Comparison of ENCODE assay signal across 20 mouse cellular contexts in genomic region chr14:20064771-20065170, GRCm38 (mm10).
DNase-seq lines count a peak whose midpoint lies in the region; ATAC-seq lines count a peak whose summit lies in the region.
"Had no signal": no experiment of that assay in that cellular context is flagged by ENCODE, and none has a peak within 500 bp of the region (broad histone marks: within the 10 kb centered on the region; RNA-seq: fewer than 3 reads in every experiment).

No protein-coding gene starts in this region.

- no peak for DNase-seq in hindbrain, embryonic 10.5 days (ENCODE audit: low spot score)
- no peak for DNase-seq in midbrain, embryonic 11.5 days (ENCODE audit: low spot score, missing footprints)
- no peak for DNase-seq in midbrain, embryonic 14.5 days
- no peak for DNase-seq in embryo, embryonic 11 days
- DNase-seq: adrenal gland, postnatal 14 days; cerebellum, adult 11-12 months; cerebellum, adult 9-10 months; cerebellum, postnatal 36 days; forebrain, postnatal 0 days; gastrocnemius, postnatal 14 days; heart, postnatal 36 days had no signal

- peaks cover 4% of the 10 kb centered on the region; the same call in 1 of the 2 replicates for H3K4me1 ChIP-seq in hindbrain, embryonic 13.5 days (replicated peaks)
- peaks cover 5% of the 10 kb centered on the region; the same call in 1 of the 2 replicates for H3K4me1 ChIP-seq in hindbrain, embryonic 10.5 days (replicated peaks)
- no peaks in the 10 kb centered on the region for H3K4me1 ChIP-seq in midbrain, embryonic 11.5 days (ENCODE audit: control insufficient read depth, insufficient read depth, low read length)
- no peaks in the 10 kb centered on the region for H3K4me1 ChIP-seq in midbrain, embryonic 14.5 days (ENCODE audit: control insufficient read depth, insufficient read depth, low read length)
- 0 out of 2 replicates have a peak, but pooled peaks cover 4% of the 10 kb centered on the region for H3K4me1 ChIP-seq in embryonic facial prominence, embryonic 13.5 days
- H3K4me1 ChIP-seq in limb, embryonic 12.5 days (replicated peaks) = no peaks in the 10 kb centered on the region

- H3K36me3 ChIP-seq in hindbrain, embryonic 13.5 days = no peaks in the 10 kb centered on the region
- H3K36me3 ChIP-seq in hindbrain, embryonic 10.5 days = no peaks in the 10 kb centered on the region
- no peaks in the 10 kb centered on the region for H3K36me3 ChIP-seq in midbrain, embryonic 11.5 days (ENCODE audit: control insufficient read depth, insufficient read depth, low read length)
- no peaks in the 10 kb centered on the region for H3K36me3 ChIP-seq in midbrain, embryonic 14.5 days (ENCODE audit: control insufficient read depth, insufficient read depth, low read length)
- H3K36me3 ChIP-seq in embryonic facial prominence, embryonic 13.5 days = no peaks in the 10 kb centered on the region
- no peaks in the 10 kb centered on the region for H3K36me3 ChIP-seq in limb, embryonic 12.5 days
- H3K36me3 ChIP-seq: heart, embryonic 13.5 days; hindbrain, embryonic 12.5 days had no signal

- H3K27ac ChIP-seq in hindbrain, embryonic 13.5 days = no peak overlapping the region
- no peak overlapping the region for H3K27ac ChIP-seq in hindbrain, embryonic 10.5 days
- H3K27ac ChIP-seq in midbrain, embryonic 11.5 days (ENCODE audit: low read depth, low read length) = no peak overlapping the region
- H3K27ac ChIP-seq in midbrain, embryonic 14.5 days (replicated peaks; ENCODE audit: low read depth, low read length) = no peak overlapping the region
- no peak overlapping the region for H3K27ac ChIP-seq in embryonic facial prominence, embryonic 13.5 days
- H3K27ac ChIP-seq in limb, embryonic 12.5 days = no peak overlapping the region
- H3K27ac ChIP-seq: forebrain, embryonic 13.5 days; heart, embryonic 13.5 days; hindbrain, embryonic 12.5 days had no signal

- peak; percentile 55 for ATAC-seq in hindbrain, embryonic 13.5 days (ENCODE audit: low FRiP score)
- 0 out of 2 replicates have a peak, but pooled peaks have one; percentile 49 for ATAC-seq in midbrain, embryonic 11.5 days (ENCODE audit: low FRiP score)
- ATAC-seq in midbrain, embryonic 14.5 days (ENCODE audit: low FRiP score, low TSS enrichment) = no peak
- peak; percentile 68; the same call in 1 of the 2 replicates for ATAC-seq in embryonic facial prominence, embryonic 13.5 days (ENCODE audit: insufficient number of reproducible peaks, insufficient read depth, low FRiP score, low TSS enrichment, low read depth)
- ATAC-seq in limb, embryonic 12.5 days (ENCODE audit: insufficient number of reproducible peaks, insufficient read depth, low FRiP score, low TSS enrichment, low read depth) = peak; percentile 39; the same call in 1 of the 2 replicates
- ATAC-seq: activated CD4-positive, CD25-positive, alpha-beta regulatory T cell, adult 4 months; forebrain, embryonic 13.5 days; forebrain, postnatal 0 days; Patski had no signal

- H3K27me3 ChIP-seq in hindbrain, embryonic 13.5 days = no peaks in the 10 kb centered on the region
- H3K27me3 ChIP-seq in hindbrain, embryonic 10.5 days (ENCODE audit: insufficient read depth, poor library complexity, severe bottlenecking) = no peaks in the 10 kb centered on the region
- H3K27me3 ChIP-seq in midbrain, embryonic 11.5 days (ENCODE audit: control insufficient read depth, insufficient read depth, low read length) = no peaks in the 10 kb centered on the region
- no peaks in the 10 kb centered on the region for H3K27me3 ChIP-seq in midbrain, embryonic 14.5 days (ENCODE audit: control insufficient read depth, insufficient read depth, low read length)
- no peaks in the 10 kb centered on the region for H3K27me3 ChIP-seq in embryonic facial prominence, embryonic 13.5 days
- H3K27me3 ChIP-seq in limb, embryonic 12.5 days = no peaks in the 10 kb centered on the region
- H3K27me3 ChIP-seq: CH12.LX; forebrain, embryonic 13.5 days; heart, embryonic 13.5 days; hindbrain, embryonic 12.5 days; Patski had no signal

- no peaks in the 10 kb centered on the region for H3K9me3 ChIP-seq in hindbrain, embryonic 13.5 days
- H3K9me3 ChIP-seq in hindbrain, embryonic 10.5 days = no peaks in the 10 kb centered on the region
- H3K9me3 ChIP-seq in midbrain, embryonic 11.5 days (ENCODE audit: control insufficient read depth, low read length) = no peaks in the 10 kb centered on the region
- H3K9me3 ChIP-seq in midbrain, embryonic 14.5 days (ENCODE audit: control insufficient read depth, low read length) = no peaks in the 10 kb centered on the region
- no peaks in the 10 kb centered on the region for H3K9me3 ChIP-seq in embryonic facial prominence, embryonic 13.5 days
- no peaks in the 10 kb centered on the region for H3K9me3 ChIP-seq in limb, embryonic 12.5 days
- H3K9me3 ChIP-seq: forebrain, embryonic 13.5 days; heart, embryonic 13.5 days; hindbrain, embryonic 12.5 days had no signal

- no peak overlapping the region for H3K4me3 ChIP-seq in hindbrain, embryonic 13.5 days
- no peak overlapping the region for H3K4me3 ChIP-seq in hindbrain, embryonic 10.5 days
- no peak overlapping the region for H3K4me3 ChIP-seq in midbrain, embryonic 11.5 days (ENCODE audit: low read depth, low read length)
- H3K4me3 ChIP-seq in midbrain, embryonic 14.5 days (replicated peaks; ENCODE audit: low read depth, low read length) = no peak overlapping the region
- H3K4me3 ChIP-seq in embryonic facial prominence, embryonic 13.5 days = no peak overlapping the region
- no peak overlapping the region for H3K4me3 ChIP-seq in limb, embryonic 12.5 days (replicated peaks)
- H3K4me3 ChIP-seq: forebrain, embryonic 13.5 days; heart, embryonic 13.5 days; hindbrain, embryonic 12.5 days had no signal

- no peak overlapping the region for H3K9ac ChIP-seq in hindbrain, embryonic 13.5 days
- no peak overlapping the region for H3K9ac ChIP-seq in midbrain, embryonic 11.5 days (ENCODE audit: low read length)
- H3K9ac ChIP-seq in midbrain, embryonic 14.5 days (replicated peaks; ENCODE audit: low read length) = no peak overlapping the region
- no peak overlapping the region for H3K9ac ChIP-seq in embryonic facial prominence, embryonic 13.5 days
- no peak overlapping the region for H3K9ac ChIP-seq in limb, embryonic 12.5 days (replicated peaks)
- H3K9ac ChIP-seq: forebrain, embryonic 13.5 days; forebrain, postnatal 0 days; heart, embryonic 13.5 days; hindbrain, embryonic 12.5 days had no signal

- no peak overlapping the region for H3K4me2 ChIP-seq in hindbrain, embryonic 13.5 days
- H3K4me2 ChIP-seq in midbrain, embryonic 11.5 days = no peak overlapping the region
- H3K4me2 ChIP-seq in midbrain, embryonic 14.5 days (ENCODE audit: low read length) = no peak overlapping the region
- no peak overlapping the region for H3K4me2 ChIP-seq in embryonic facial prominence, embryonic 13.5 days
- H3K4me2 ChIP-seq in limb, embryonic 12.5 days = no peak overlapping the region
- H3K4me2 ChIP-seq: forebrain, embryonic 13.5 days; heart, embryonic 13.5 days; hindbrain, embryonic 12.5 days had no signal
